Mouse (Mus musculus) MEL (cell line): ENCODE results near the gene Efhd2.

Experiments
- BHLHE40 ChIP-seq: IDR thresholded peaks from 2 replicates; pipeline ENCODE4 v1.6.1; 2012; ENCODE audit warnings: low read depth, mild to moderate bottlenecking, inconsistent platforms, low read length, improper control_type of control experiment, borderline replicate concordance
- CHD2 ChIP-seq: IDR thresholded peaks from 2 replicates; pipeline ENCODE4 v1.6.1; 2011; ENCODE audit warnings: low read length, improper control_type of control experiment
- CTCF ChIP-seq, 3 experiments: IDR thresholded peaks in 2 of 3; conservative IDR thresholded peaks in 1 of 3; 2 replicates each; pipeline ENCODE4 v1.5.1; 2011 to 2012; ENCODE audit warnings: low read length in 3 of 3, low read depth in 2 of 3, mild to moderate bottlenecking in 2 of 3, improper control_type of control experiment in 1 of 3, inconsistent platforms in 1 of 3, mixed read lengths in 1 of 3, moderate library complexity in 1 of 3; ENCODE audit not compliant: control insufficient read depth in 1 of 3, insufficient read depth in 1 of 3, poor library complexity in 1 of 3, severe bottlenecking in 1 of 3
- HCFC1 ChIP-seq: IDR thresholded peaks from 2 replicates; pipeline ENCODE4 v1.6.1; 2012; ENCODE audit warnings: low read depth, mild to moderate bottlenecking, inconsistent platforms, low read length, improper control_type of control experiment, moderate library complexity
- POLR2A ChIP-seq, 2 experiments: IDR thresholded peaks; 2 replicates each; pipeline ENCODE4 v1.6.1; 2011 to 2012; ENCODE audit warnings: low read length in 2 of 2, mild to moderate bottlenecking in 2 of 2, control low read depth in 1 of 2, improper control_type of control experiment in 1 of 2, low read depth in 1 of 2, moderate library complexity in 1 of 2; ENCODE audit not compliant: control insufficient read depth in 1 of 2, insufficient read depth in 1 of 2, poor library complexity in 1 of 2
- RCOR1 ChIP-seq: IDR thresholded peaks from 2 replicates; pipeline ENCODE4 v1.6.1; 2012; ENCODE audit warnings: low read depth, mild to moderate bottlenecking, inconsistent platforms, low read length, improper control_type of control experiment
- SMC3 ChIP-seq: IDR thresholded peaks from 2 replicates; pipeline ENCODE4 v1.6.1; 2011; ENCODE audit warnings: low read depth, low read length, improper control_type of control experiment
- TAL1 ChIP-seq: IDR thresholded peaks from 2 replicates; pipeline ENCODE4 v1.6.1; 2012; ENCODE audit warnings: mild to moderate bottlenecking, inconsistent platforms, low read length, moderate library complexity, mixed read lengths
- TCF12 ChIP-seq: IDR thresholded peaks from 2 replicates; pipeline ENCODE4 v1.6.1; 2014; ENCODE audit warnings: low read depth, mild to moderate bottlenecking, inconsistent platforms, low read length, improper control_type of control experiment, moderate library complexity

- TF ChIP-seq TCF12 (no peak), CTCF (IDR thresholded peaks at IDR 0.05 in 2 of 3, conservative IDR thresholded peaks at IDR 0.05 in 1 of 3; ENCODE audit: control insufficient read depth in 1 of 3, insufficient read depth in 1 of 3, low read depth in 2 of 3, low read length in 3 of 3, poor library complexity in 1 of 3, severe bottlenecking in 1 of 3) (no peak), SMC3 (no peak), TAL1 (no peak), CHD2 (no peak), HCFC1 (no peak), RCOR1 (no peak), BHLHE40 (no peak), POLR2A (IDR thresholded peaks at IDR 0.05; ENCODE audit: control insufficient read depth in 1 of 2, insufficient read depth in 1 of 2, low read depth in 1 of 2, low read length in 2 of 2, poor library complexity in 1 of 2) (no peak)
These were observed 3.4 kb downstream of the Efhd2 start for GRCm38 (mm10) chr4:141871333-141871725.
